Mouse (Mus musculus) stomach, postnatal 0 days (tissue): ENCODE measurements at regions not wholly inside any gene's neighbourhood (a gene's known extent, or its start where the extent isn't known, plus 50 kb on each side); places are given as distances from the start of the nearest gene placed in this dataset.

Experiments used
- CTCF ChIP-seq: IDR thresholded peaks from 2 replicates; pipeline ENCODE4 v1.5.1; 2016; ENCODE audit warnings: antibody characterized with exemption, low read depth, mild to moderate bottlenecking, moderate library complexity
- EP300 ChIP-seq: optimal IDR thresholded peaks from 2 replicates; pipeline ENCODE3; 2016; ENCODE audit warnings: antibody characterized with exemption

- TF ChIP-seq CTCF: no peak
- no peak for TF ChIP-seq EP300
These were observed 84.9 kb upstream of the Plxnc1 start for GRCm38 (mm10) chr10:95029554-95029953.
